Mouse (Mus musculus): ENCODE measurements around the gene H2-DMa. TPM values are rescaled to one million over a fixed set of nuclear protein-coding genes. Genes with fewer than 3 reads are reported as not detected.

Gene H2-DMa
- polyA plus RNA-seq, 1 experiment, result 218 TPM

DNA sequence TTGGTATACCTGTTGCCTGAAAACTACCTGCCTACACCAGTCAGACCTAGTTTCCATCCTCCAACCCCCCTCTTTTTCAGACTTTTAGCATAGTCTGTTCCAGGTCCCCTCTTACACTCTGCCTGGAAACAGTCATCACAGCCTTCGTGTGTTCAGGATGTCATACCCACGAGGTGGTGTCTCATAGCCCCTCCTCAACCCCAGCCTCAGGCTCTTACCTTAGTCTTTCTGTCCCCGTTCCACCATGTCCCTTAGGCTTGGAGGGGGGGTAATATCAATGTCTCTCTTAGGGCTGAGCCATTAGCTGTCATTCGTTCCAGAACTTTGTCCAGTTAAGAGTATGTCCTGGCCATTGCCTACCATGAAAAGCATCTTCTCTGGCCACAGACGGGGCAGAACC lies 18.2 kb upstream of the H2-DMa start:
- 26% methylated on average over 5 of the region's 5 CpGs for WGBS
- no peak for DNase-seq (ENCODE audit: low read depth, low spot score)

- 5% methylated on average over 12 of the region's 12 CpGs for WGBS
- DNase-seq (ENCODE audit: low read depth, low spot score), result no peak
These were observed 17.7 kb upstream of the H2-DMa start for GRCm38 (mm10) chr17:34101604-34102032.

DNA sequence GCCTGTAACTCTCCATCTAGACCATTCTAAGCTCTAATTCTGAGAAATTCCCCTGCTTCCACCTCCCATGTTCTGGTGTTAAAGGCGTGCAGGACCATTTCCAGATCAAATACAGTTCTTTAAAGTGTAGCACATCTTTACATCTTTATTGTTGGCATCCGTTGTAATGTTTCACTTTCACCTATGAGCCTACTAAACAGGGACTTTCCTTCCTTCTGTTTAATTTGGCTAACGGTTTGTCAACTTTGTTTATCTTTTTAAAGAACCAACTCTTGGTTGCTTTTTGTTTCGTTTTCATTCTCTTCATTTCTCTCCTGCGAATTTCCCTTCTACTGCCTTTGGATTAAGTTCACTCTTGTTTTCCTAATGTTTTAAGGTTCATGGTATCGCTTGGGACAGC lies 16.5 kb upstream of the H2-DMa start:
- WGBS, result 17% methylated on average over 6 of the region's 6 CpGs
- no peak for DNase-seq (ENCODE audit: low read depth, low spot score)

DNA sequence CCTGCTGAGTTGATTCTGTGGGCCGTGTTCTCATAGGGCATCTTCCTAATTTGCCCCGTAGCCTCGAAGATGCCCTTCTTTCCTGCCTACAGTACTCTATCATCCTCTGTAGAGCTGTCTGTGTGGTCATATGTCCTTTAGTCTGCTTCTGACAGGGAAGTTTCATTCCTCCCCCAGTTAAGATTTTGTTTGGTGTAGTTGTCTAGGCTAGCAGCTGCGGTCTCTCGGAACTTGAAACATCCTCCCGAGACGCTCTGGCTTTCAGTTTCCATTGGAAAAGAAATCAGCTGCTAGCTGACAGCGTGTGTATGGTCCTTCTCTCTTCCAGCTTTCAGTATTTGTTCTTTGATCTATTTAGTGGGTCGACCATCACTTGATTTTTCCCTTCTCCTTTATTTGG lies 14.5 kb upstream of the H2-DMa start:
- WGBS, result 78% methylated on average over 9 of the region's 9 CpGs
- no peak for DNase-seq (ENCODE audit: low read depth, low spot score)

DNA sequence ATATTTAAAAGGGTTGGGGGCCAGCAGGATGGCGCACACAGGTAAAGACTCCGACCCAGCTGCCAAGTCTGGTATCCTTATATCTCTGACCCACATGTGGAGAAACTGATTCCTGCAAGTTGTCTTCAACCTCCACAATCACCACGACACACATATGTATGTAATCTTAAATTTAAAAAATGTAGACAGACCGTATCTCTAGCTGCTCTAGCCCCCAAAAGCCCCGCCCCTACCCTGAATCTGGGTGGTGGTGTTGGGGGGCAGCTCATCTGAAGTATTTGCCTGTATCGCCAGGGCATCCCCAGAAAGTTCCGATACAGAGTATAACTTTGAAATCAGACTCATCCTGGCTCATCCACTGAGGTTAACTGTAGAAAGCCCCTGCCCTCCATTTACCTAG lies 12.8 kb upstream of the H2-DMa start:
- DNase-seq (ENCODE audit: low read depth, low spot score), result no peak

DNA sequence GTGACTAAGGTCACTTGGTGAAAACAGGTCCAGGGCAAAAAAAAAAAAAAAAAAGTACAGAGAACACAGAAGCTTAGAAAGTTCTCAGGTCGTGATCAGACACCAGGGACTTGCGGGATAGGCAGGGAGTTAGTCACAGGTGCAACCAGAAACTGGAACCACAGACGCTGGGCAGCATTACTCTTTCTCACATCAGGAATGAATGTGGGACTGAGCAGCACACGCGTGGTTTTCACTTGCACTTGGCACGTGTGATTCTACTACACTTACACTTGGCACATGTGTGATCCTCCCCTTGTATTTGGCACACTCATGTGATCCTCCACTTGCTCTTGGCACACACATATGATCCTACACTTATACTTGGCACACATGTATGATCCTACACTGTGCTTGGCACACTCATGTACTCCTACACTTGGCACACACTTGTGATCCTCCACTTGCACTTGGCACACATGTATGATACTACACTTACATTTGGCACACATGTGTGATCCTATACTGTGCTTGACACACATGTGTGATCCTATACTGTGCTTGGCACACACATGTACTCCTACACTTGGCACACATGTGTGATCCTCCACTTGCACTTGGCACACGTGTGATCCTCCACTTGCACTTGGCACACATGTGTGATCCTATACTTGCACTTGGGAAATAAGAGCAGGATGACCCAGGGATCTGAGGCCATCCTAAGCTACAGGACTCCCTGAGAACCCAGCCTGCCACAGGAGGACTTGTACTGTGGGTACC lies 12.1 kb upstream of the H2-DMa start:
- no peak for DNase-seq (ENCODE audit: low read depth, low spot score)
- WGBS, result 74% methylated on average over 7 of the region's 7 CpGs

More for the DNA sequence above, 12.8 kb upstream of the H2-DMa start:
- 89% methylated on average over 7 of the region's 7 CpGs for WGBS

- WGBS, result 81% methylated on average over 6 of the region's 6 CpGs
- DNase-seq (ENCODE audit: low read depth, low spot score), result no peak
These were observed 10.9 kb upstream of the H2-DMa start for GRCm38 (mm10) chr17:34108460-34108859.

GRCm38 (mm10) chr17:34109038-34109805 lies 10.1 kb upstream of the H2-DMa start:
- DNase-seq (ENCODE audit: low read depth, low spot score), result no peak
- WGBS, result 81% methylated on average over 14 of the region's 14 CpGs

DNA sequence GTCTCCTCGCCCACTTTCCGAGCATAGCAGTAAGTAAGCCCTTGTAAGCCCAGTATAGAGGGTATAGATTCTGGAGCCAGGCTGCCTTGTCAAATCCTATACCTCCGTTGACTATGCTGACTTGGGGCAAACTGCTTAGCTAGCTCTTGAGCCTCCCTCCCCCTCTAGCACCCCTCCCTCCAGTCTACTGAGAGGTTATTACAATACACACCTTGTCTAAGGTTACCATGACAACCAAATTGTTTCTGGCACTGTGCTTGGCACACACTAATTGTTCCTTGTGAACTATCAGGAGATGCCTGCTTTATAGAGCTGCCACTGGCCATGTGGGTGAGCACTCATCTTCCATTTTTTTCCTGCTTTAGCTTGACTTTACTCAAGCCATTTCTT lies 9.5 kb upstream of the H2-DMa start:
- 54% methylated on average over 3 of the region's 3 CpGs for WGBS
- DNase-seq (ENCODE audit: low read depth, low spot score), result no peak

- no peak for DNase-seq (ENCODE audit: low read depth, low spot score)
- WGBS, result 41% methylated on average over 8 of the region's 8 CpGs
These were observed 9.0 kb upstream of the H2-DMa start for GRCm38 (mm10) chr17:34110309-34110708.

GRCm38 (mm10) chr17:34114114-34114513 lies 5.2 kb upstream of the H2-DMa start:
- DNase-seq (ENCODE audit: low read depth, low spot score), result no peak
- 79% methylated on average over 7 of the region's 7 CpGs for WGBS

GRCm38 (mm10) chr17:34116736-34117370 lies 2.5 kb upstream of the H2-DMa start:
- DNase-seq (ENCODE audit: low read depth, low spot score), result no peak
- 6% methylated on average over 7 of the region's 7 CpGs for WGBS

DNA sequence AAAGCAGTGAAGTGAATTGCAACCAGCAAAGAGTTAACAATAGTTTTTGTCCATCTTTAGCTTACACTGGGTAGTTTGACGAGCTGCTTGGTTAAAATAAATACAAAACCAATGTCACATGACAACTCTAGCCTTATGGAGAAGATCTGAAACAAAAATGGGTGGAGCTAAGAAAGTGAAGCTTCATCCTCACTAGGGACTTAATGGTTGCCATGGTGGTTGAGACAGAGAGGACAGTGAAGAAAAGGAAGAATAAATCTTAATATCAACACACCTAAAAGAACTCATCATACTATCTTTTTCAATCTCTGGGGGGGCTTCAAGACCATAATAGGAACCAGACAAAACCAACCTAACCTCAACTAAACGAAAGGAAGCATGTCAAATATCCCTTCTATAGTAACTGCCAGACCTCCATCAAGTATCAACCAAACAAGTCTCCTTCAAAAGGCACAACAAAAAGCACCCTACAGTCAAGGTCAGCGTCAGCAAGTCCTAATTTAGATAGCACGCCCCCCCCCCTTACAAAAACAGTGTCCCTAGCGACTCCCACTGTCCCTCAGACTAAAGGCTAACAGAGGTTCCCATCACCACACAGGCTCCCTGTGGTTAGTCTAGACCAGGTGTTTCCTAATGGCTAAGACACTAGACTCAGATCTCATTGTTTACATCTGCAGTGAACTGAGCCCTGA lies 1.8 kb upstream of the H2-DMa start:
- no peak for DNase-seq (ENCODE audit: low read depth, low spot score)
- WGBS, result 0% methylated on average over 5 of the region's 5 CpGs

- DNase-seq (ENCODE audit: low read depth, low spot score), result no peak
- under 1% methylated on average over 67 of the region's 67 CpGs for WGBS
These were observed 1.0 kb upstream of the H2-DMa start for GRCm38 (mm10) chr17:34118113-34118872.

DNA sequence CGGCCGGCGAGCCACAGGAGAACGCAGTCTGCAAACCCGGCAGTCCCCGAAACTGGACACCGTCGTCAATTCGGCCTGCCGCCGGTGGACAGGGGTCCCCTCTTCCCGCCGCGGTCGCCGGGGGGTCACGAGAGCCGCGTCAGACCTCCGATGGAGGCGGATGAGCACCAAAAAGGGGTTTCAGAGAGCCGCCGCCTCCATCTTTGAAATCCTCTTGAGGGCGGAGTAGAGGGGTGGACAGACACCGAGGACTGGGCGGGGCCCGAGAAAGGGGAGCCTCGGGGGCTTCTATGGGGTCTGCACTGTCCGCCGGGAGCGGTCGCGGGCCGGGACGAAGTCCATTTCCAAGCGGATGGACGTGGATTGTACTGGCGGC lies 480 bp upstream of the H2-DMa start:
- DNase-seq (ENCODE audit: low read depth, low spot score), result no peak
- WGBS, result under 1% methylated on average over 38 of the region's 38 CpGs

- under 1% methylated on average over 41 of the region's 42 CpGs for WGBS
- DNase-seq (ENCODE audit: low read depth, low spot score), result no peak
These were observed 911 bp downstream of the H2-DMa start for GRCm38 (mm10) chr17:34120180-34120723.

GRCm38 (mm10) chr17:34120814-34121171 lies 1.5 kb downstream of the H2-DMa start:
- DNase-seq (ENCODE audit: low read depth, low spot score), result no peak

GRCm38 (mm10) chr17:34121172-34121878 lies 2.0 kb downstream of the H2-DMa start:
- 0% methylated on average over 34 of the region's 35 CpGs for WGBS
- DNase-seq (ENCODE audit: low read depth, low spot score), result no peak

More at GRCm38 (mm10) chr17:34120814-34121171, 1.5 kb downstream of the H2-DMa start:
- WGBS, result 2% methylated on average over 30 of the region's 31 CpGs

DNA sequence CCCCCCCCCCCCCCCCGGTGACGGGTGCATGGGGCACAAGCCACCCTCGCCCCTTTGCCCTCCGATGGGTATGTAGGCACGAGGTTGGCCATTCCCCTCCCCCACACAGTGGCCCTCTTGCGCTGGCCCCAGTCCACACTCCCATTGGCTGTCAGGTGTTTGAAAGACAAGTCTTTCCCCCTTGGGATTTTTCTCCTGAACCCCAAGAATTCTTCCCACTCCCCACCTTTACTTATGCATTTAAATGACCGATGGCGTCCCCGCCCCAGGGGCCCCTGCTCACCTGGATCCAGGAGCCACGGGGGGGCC lies 2.5 kb downstream of the H2-DMa start:
- DNase-seq (ENCODE audit: low read depth, low spot score), result no peak
- 2% methylated on average over 10 of the region's 10 CpGs for WGBS
